Mouse (Mus musculus) skeletal muscle tissue, adult 2 months (tissue): ENCODE measurements around the gene Ssh1.
A peak's percentile ranks its signal among the peaks of the same experiment; 100 is the strongest.

Experiments used
- DNase-seq: peaks from one replicate; pipeline ENCODE4 v3.0.0-alpha.2; 2012; ENCODE audit warnings: low read depth, low spot score

The Ssh1 gene

GRCm38 (mm10) chr5:113966452-113967150 lies 27.1 kb downstream of the Ssh1 start:
- DNase-seq: no peak

DNA sequence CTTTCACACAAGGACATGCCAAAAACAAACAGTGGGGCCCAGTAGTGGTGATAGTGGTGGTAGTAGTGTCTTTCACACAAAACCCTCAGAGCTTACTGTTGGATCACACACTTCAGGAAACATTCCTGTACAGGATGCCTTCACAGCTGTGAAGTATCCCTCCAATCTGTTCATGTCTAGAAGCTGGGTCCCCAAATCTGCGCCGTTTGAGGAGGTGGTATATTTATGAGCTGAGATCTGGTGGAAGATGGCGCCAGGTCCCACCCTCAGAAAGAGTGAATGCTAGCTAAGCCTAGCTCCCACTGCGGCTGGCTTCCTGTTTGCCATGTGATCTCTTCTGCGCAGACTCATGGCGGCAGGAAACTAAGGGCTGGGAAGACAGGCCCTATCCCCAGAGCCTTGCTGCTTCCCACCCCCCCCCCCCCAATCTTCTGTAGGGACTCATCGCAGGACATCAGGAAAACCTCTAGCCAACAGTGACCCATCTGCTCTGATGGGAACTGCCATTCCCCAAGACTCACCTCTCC lies 28.0 kb downstream of the Ssh1 start:
- no peak for DNase-seq

- DNase-seq: no peak
Observed at GRCm38 (mm10) chr5:113964972-113965371, 28.7 kb downstream of the Ssh1 start.

- DNase-seq: no peak
Observed at GRCm38 (mm10) chr5:113961776-113962175, 31.9 kb downstream of the Ssh1 start.

- no peak for DNase-seq
Observed at GRCm38 (mm10) chr5:113960416-113960815, 33.3 kb downstream of the Ssh1 start.

GRCm38 (mm10) chr5:113959039-113959438 lies 34.7 kb downstream of the Ssh1 start:
- DNase-seq: no peak

GRCm38 (mm10) chr5:113956510-113956909 lies 37.2 kb downstream of the Ssh1 start:
- DNase-seq: peak; percentile 70

- no peak for DNase-seq
Observed at GRCm38 (mm10) chr5:113955691-113956090, 38.0 kb downstream of the Ssh1 start.

GRCm38 (mm10) chr5:113955281-113955680 lies 38.4 kb downstream of the Ssh1 start:
- DNase-seq: no peak

DNA sequence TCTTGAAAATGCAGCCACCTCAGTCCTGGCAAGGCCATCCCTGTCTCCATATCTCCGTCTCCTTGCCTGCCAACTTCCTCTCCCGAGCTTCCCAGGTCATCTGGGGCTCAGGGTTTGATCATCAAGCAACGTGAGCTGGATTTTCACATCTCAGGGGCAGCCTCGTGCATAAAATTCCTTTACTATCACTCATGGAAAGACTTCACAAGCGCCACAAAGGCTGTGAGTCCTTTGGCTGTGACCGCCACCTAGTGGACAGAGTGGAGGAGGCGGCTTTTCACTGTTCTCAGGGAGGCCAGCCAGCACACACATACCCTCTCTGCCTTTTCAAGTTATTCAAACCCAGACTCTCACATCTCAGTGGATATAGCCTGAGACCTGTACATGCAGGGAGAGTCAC lies 39.3 kb downstream of the Ssh1 start:
- peak; percentile 73 for DNase-seq

DNA sequence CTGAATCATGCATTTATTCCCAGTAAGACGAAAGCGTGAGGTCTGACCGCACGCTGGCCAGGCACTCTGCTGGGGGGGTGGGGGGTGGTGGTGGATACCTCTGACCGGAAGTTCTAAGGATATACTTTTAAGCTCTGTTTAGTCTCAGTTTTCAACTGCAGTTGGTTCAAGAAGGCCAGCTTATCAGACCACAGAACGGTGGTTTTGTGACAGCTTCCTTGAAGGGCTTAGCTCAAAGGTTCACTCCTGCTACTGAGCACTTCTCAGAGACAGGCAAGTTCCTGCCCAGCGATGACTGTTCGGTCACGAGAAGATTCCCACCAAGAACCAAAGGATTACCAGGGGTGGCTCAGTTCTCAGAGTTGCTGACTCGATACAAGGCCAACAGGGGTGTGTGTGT lies 41.2 kb downstream of the Ssh1 start:
- DNase-seq: no peak

GRCm38 (mm10) chr5:113951693-113952071 lies 42.0 kb downstream of the Ssh1 start:
- no peak for DNase-seq

- DNase-seq: no peak
Observed at GRCm38 (mm10) chr5:113950786-113951692, 42.7 kb downstream of the Ssh1 start.

GRCm38 (mm10) chr5:113950133-113950532 lies 43.6 kb downstream of the Ssh1 start:
- no peak for DNase-seq

DNA sequence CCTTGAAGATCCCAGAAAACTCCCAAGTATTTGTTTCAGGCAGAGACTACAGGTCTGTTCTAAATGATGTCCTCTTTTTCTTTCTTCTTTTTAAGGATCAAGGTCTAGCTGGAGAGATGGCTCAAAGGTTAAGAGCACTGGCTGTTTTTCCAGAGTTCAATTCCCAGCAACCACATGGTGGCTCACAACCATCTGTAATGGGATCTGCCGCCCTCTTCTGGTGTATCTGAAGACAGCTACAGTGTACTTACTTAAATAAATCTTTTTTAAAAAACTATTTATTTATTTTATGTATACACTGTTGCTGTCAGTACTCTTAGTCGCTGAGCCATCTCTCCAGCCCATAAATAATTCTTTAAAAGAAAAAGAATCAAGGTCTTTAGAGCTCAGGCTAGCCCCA lies 46.4 kb downstream of the Ssh1 start:
- DNase-seq: no peak

DNA sequence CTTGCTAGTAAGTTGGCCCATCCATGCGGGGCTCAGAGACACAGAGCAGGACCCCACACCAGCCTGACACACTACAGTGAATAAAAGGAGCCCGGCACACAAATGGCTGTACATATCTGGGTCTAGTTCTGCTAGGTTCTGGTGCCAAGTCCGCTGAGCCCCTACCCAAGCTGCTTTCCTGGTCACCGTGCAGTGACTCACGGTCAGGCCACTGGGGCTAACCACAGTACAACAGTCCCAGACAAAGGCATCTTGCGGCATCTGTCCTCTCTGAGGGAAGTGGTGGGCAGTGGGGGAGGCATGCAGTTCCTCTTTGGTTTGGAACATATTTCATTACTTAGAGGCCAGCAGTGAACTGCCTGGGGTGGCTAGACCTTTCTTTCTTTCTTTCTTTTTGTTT lies 48.6 kb downstream of the Ssh1 start:
- DNase-seq: peak; percentile 38

DNA sequence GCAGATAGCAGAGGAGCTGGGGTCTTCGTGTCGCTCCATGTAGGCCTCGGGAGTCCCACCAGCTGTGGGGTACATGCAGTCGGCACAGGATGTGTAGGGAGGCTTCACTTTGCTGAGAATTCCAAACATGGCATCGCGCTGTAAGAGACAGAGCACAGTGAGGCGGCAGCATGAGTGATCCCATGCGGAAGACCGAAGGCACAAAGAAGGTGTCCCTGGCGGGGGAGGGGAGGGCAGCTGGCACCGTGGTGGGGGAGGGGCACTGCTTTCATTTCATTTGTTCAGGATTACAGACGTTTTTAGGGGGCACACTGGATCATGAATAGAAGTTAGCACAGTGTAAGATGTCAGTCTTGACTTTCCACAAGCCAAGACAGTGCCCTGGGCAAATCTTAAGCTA lies 50.4 kb downstream of the Ssh1 start:
- no peak for DNase-seq

GRCm38 (mm10) chr5:113942580-113942979 lies 51.1 kb downstream of the Ssh1 start:
- DNase-seq: no peak

DNA sequence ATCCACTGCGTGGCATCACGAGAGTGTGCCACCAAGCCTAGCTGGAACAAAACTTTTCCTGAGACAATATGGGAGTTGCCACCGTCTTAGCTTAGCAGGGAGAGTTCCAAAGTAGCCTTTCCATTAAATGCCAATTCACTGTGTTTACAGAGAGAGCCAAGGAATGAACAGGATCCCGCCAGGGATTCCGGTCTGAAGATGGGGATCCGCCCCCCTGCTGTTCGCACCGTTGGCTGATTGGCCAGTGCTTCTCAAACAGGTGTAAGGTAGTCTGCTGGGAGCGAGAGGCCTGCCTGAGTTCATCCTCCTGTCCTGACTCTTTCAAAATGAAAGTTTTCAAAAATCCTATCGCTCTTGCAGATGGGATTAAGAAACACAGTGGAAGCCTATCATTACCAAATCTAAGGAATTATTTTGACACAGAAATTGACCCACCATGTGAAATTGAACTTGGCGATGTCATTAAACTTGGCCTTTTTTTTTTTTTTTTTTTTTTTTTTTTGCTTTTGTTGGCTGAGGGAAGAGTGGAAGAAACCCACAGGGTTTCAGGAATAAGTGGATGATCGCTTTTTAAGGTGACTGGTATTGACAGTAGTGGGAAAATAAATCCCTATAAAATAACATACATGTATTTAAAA lies 54.3 kb downstream of the Ssh1 start:
- DNase-seq: no peak

- no peak for DNase-seq
Observed at GRCm38 (mm10) chr5:113937650-113938049, 56.0 kb downstream of the Ssh1 start.

GRCm38 (mm10) chr5:113933889-113934288 lies 59.8 kb downstream of the Ssh1 start:
- DNase-seq: no peak

GRCm38 (mm10) chr5:113933480-113933879 lies 60.2 kb downstream of the Ssh1 start:
- no peak for DNase-seq
